Mouse (Mus musculus) mouse trophoblast stem cell (cell line): ENCODE data around the gene Vmn2r15.

Source experiments
- in situ Hi-C, 2 experiments: fragments of 300-500 bp; cut with MseI, MboI; formaldehyde crosslinking; loops; 2 replicates in 1 of 2; 3 replicates in 1 of 2; pipeline ENCODE4 v1.15.1; 2025

Vmn2r15 gene

DNA sequence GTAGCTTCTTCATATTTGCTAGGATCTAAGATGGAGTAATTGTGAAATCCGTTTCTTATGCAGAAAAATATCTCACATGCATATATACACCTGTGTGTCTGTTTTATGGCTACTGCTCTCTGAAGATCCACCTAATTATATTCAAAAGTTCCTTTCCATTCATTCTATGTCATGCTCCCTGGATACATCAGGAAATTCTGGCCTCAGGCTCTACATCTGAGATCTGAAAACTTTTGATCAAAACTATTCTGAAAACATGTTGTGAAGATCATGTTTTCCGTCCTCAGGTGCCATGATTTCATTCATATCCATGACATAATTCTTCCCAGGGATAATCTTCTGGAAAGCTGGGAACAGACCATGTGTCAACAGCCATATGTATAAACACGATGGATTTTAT is at the start of gene Vmn2r15:
TSS of gene Vmn2r15 (minus strand) at position 101 of the 400 bp plus-strand sequence.
- in situ Hi-C loops, result no loop called here

GRCm38 (mm10) chr5:109329862-109330261 is 32.4 kb upstream of the Vmn2r15 start, which contains the start of gene Vmn2r16:
TSS of gene Vmn2r16 (plus strand) at chr5:109330162.
- in situ Hi-C loops, result no loop called here

- in situ Hi-C loops, result no loop called here
Observed at GRCm38 (mm10) chr5:109294655-109295054, 2.8 kb downstream of the Vmn2r15 start.
